Mouse (Mus musculus): ENCODE results near the gene Susd3. TPM values are rescaled to one million over a fixed set of nuclear protein-coding genes. Genes with fewer than 3 reads are reported as not detected.
A peak's percentile ranks its signal among the peaks of the same experiment; 100 is the strongest.

Gene Susd3
- 1.3 TPM in 1 of 2 replicates, not detected in the other for polyA plus RNA-seq (2012; ENCODE audit: insufficient read depth, insufficient read length, missing spikeins)

- Histone ChIP-seq H3K27ac (replicated peaks; ENCODE audit: low read depth, low read length) (no peak within 1 kb of the TSS), H3K4me3 (ENCODE audit: insufficient read depth, low read depth, low read length) (peak within 1 kb of the TSS; percentile 54), H3K4me1 (ENCODE audit: control insufficient read depth, insufficient read depth, insufficient read length, low read length) (peaks cover 4% of the 10 kb centered on the region; the same call in 1 of the 2 replicates)
Observed at GRCm38 (mm10) chr13:49248467-49248862, at the start of gene Susd3. Gene Susd3 (minus strand): TSS chr13:49248706.

GRCm38 (mm10) chr13:49296270-49296669 lies 47.8 kb upstream of the Susd3 start:
- H3K4me1 ChIP-seq (ENCODE audit: control insufficient read depth, insufficient read depth, insufficient read length, low read length): no peaks in the 10 kb centered on the region
- H3K4me3 ChIP-seq (ENCODE audit: insufficient read depth, low read depth, low read length): no peak overlapping the region
- H3K27ac ChIP-seq (replicated peaks; ENCODE audit: low read depth, low read length): no peak overlapping the region

- Histone ChIP-seq H3K4me1 (ENCODE audit: control insufficient read depth, insufficient read depth, insufficient read length, low read length) (no peaks in the 10 kb centered on the region), H3K27ac (replicated peaks; ENCODE audit: low read depth, low read length) (no peak overlapping the region), H3K4me3 (ENCODE audit: insufficient read depth, low read depth, low read length) (no peak overlapping the region)
Observed at GRCm38 (mm10) chr13:49294108-49294507, 45.6 kb upstream of the Susd3 start.

- Histone ChIP-seq H3K27ac (replicated peaks; ENCODE audit: low read depth, low read length) (no peak overlapping the region), H3K4me1 (ENCODE audit: control insufficient read depth, insufficient read depth, insufficient read length, low read length) (no peaks in the 10 kb centered on the region), H3K4me3 (ENCODE audit: insufficient read depth, low read depth, low read length) (no peak overlapping the region)
Observed at GRCm38 (mm10) chr13:49291949-49292348, 43.4 kb upstream of the Susd3 start.

- Histone ChIP-seq H3K4me3 (ENCODE audit: insufficient read depth, low read depth, low read length) (no peak overlapping the region), H3K27ac (replicated peaks; ENCODE audit: low read depth, low read length) (no peak overlapping the region), H3K4me1 (ENCODE audit: control insufficient read depth, insufficient read depth, insufficient read length, low read length) (no peaks in the 10 kb centered on the region)
Observed at GRCm38 (mm10) chr13:49291398-49291797, 42.9 kb upstream of the Susd3 start.

- Histone ChIP-seq H3K4me3 (ENCODE audit: insufficient read depth, low read depth, low read length) (no peak overlapping the region), H3K4me1 (ENCODE audit: control insufficient read depth, insufficient read depth, insufficient read length, low read length) (no peaks in the 10 kb centered on the region), H3K27ac (replicated peaks; ENCODE audit: low read depth, low read length) (no peak overlapping the region)
Observed at GRCm38 (mm10) chr13:49287224-49287623, 38.7 kb upstream of the Susd3 start.

- Histone ChIP-seq H3K4me3 (ENCODE audit: insufficient read depth, low read depth, low read length) (no peak overlapping the region), H3K27ac (replicated peaks; ENCODE audit: low read depth, low read length) (no peak overlapping the region), H3K4me1 (ENCODE audit: control insufficient read depth, insufficient read depth, insufficient read length, low read length) (no peaks in the 10 kb centered on the region)
Observed at GRCm38 (mm10) chr13:49286750-49287149, 38.2 kb upstream of the Susd3 start.

GRCm38 (mm10) chr13:49283686-49284085 lies 35.2 kb upstream of the Susd3 start:
- Histone ChIP-seq H3K4me1 (ENCODE audit: control insufficient read depth, insufficient read depth, insufficient read length, low read length) (no peaks in the 10 kb centered on the region), H3K4me3 (ENCODE audit: insufficient read depth, low read depth, low read length) (no peak overlapping the region), H3K27ac (replicated peaks; ENCODE audit: low read depth, low read length) (no peak overlapping the region)

GRCm38 (mm10) chr13:49282168-49282567 lies 33.7 kb upstream of the Susd3 start:
- Histone ChIP-seq H3K4me3 (ENCODE audit: insufficient read depth, low read depth, low read length) (no peak overlapping the region), H3K27ac (replicated peaks; ENCODE audit: low read depth, low read length) (no peak overlapping the region)

GRCm38 (mm10) chr13:49271831-49272765 lies 23.6 kb upstream of the Susd3 start:
- H3K4me1 ChIP-seq (ENCODE audit: control insufficient read depth, insufficient read depth, insufficient read length, low read length): peaks cover 3% of the 10 kb centered on the region
- peak overlapping the region; percentile 34; the same call in 1 of the 2 replicates for H3K27ac ChIP-seq (replicated peaks; ENCODE audit: low read depth, low read length)
- H3K4me3 ChIP-seq (ENCODE audit: insufficient read depth, low read depth, low read length): no peak overlapping the region

More at GRCm38 (mm10) chr13:49282168-49282567, 33.7 kb upstream of the Susd3 start:
- H3K4me1 ChIP-seq (ENCODE audit: control insufficient read depth, insufficient read depth, insufficient read length, low read length): no peaks in the 10 kb centered on the region

- Histone ChIP-seq H3K4me3 (ENCODE audit: insufficient read depth, low read depth, low read length) (no peak overlapping the region), H3K27ac (replicated peaks; ENCODE audit: low read depth, low read length) (no peak overlapping the region), H3K4me1 (ENCODE audit: control insufficient read depth, insufficient read depth, insufficient read length, low read length) (peaks cover 3% of the 10 kb centered on the region)
Observed at GRCm38 (mm10) chr13:49270500-49270899, 22.0 kb upstream of the Susd3 start.

- peaks cover 3% of the 10 kb centered on the region for H3K4me1 ChIP-seq (ENCODE audit: control insufficient read depth, insufficient read depth, insufficient read length, low read length)
- H3K4me3 ChIP-seq (ENCODE audit: insufficient read depth, low read depth, low read length): no peak overlapping the region
- H3K27ac ChIP-seq (replicated peaks; ENCODE audit: low read depth, low read length): no peak overlapping the region
Observed at GRCm38 (mm10) chr13:49267645-49268044, 19.1 kb upstream of the Susd3 start.

- H3K4me3 ChIP-seq (ENCODE audit: insufficient read depth, low read depth, low read length): no peak overlapping the region
- H3K4me1 ChIP-seq (ENCODE audit: control insufficient read depth, insufficient read depth, insufficient read length, low read length): no peaks in the 10 kb centered on the region
- no peak overlapping the region for H3K27ac ChIP-seq (replicated peaks; ENCODE audit: low read depth, low read length)
Observed at GRCm38 (mm10) chr13:49260036-49260722, 11.7 kb upstream of the Susd3 start.

GRCm38 (mm10) chr13:49257819-49258313 lies 9.4 kb upstream of the Susd3 start:
- Histone ChIP-seq H3K4me1 (ENCODE audit: control insufficient read depth, insufficient read depth, insufficient read length, low read length) (no peaks in the 10 kb centered on the region), H3K4me3 (ENCODE audit: insufficient read depth, low read depth, low read length) (no peak overlapping the region), H3K27ac (replicated peaks; ENCODE audit: low read depth, low read length) (no peak overlapping the region)

GRCm38 (mm10) chr13:49252746-49253145 lies 4.2 kb upstream of the Susd3 start:
- H3K27ac ChIP-seq (replicated peaks; ENCODE audit: low read depth, low read length): peak overlapping the region; percentile 24; the same call in 1 of the 2 replicates
- no peak overlapping the region for H3K4me3 ChIP-seq (ENCODE audit: insufficient read depth, low read depth, low read length)
- H3K4me1 ChIP-seq (ENCODE audit: control insufficient read depth, insufficient read depth, insufficient read length, low read length): peaks cover 4% of the 10 kb centered on the region; the same call in 1 of the 2 replicates

Measured in brown adipose tissue, adult 24 weeks (tissue).